Mouse (Mus musculus): ENCODE measurements around the gene Ap3b2. TPM values are rescaled to one million over a fixed set of nuclear protein-coding genes. Genes with fewer than 3 reads are reported as not detected.
"Not testable (repeated sequence)": the region's sequence is repeated elsewhere in the genome, so short reads cannot be mapped to it uniquely, and the experiment has no call there.

Gene Ap3b2
- total and polyA plus RNA-seq, 2 experiments from 2014 or later, result 107 to 180 TPM

- not testable (repeated sequence) for H3K9ac ChIP-seq; H3K4me1 ChIP-seq (ENCODE audit: insufficient read depth); H3K27me3 ChIP-seq (ENCODE audit: insufficient read depth, low read length); DNase-seq; H3K4me2 ChIP-seq (ENCODE audit: low read depth); H3K9me3 ChIP-seq (ENCODE audit: low read length); H3K27ac ChIP-seq (ENCODE audit: low read depth, low read length); H3K4me3 ChIP-seq (ENCODE audit: low read depth, low read length)
- TF ChIP-seq CTCF (IDR thresholded peaks at IDR 0.05; ENCODE audit: low read depth), result peak; percentile 30
- peak; percentile 73; the same call in 1 of the 2 replicates for ATAC-seq
- H3K36me3 ChIP-seq (ENCODE audit: insufficient read depth), result peaks cover 31% of the 10 kb centered on the region
These were observed 15.5 kb downstream of the Ap3b2 start for GRCm38 (mm10) chr7:81478261-81478660.

GRCm38 (mm10) chr7:81476833-81477232 is 16.9 kb downstream of the Ap3b2 start:
- DNase-seq, result no peak
- peak; percentile 44; the same call in 1 of the 2 replicates for ATAC-seq
- peaks cover 38% of the 10 kb centered on the region for H3K36me3 ChIP-seq (ENCODE audit: insufficient read depth)
- H3K9ac ChIP-seq, result no peak overlapping the region
- WGBS, result 8% methylated on average over 24 of the region's 24 CpGs
- no peaks in the 10 kb centered on the region for H3K27me3 ChIP-seq (ENCODE audit: insufficient read depth, low read length)
- no peak overlapping the region for H3K4me3 ChIP-seq (ENCODE audit: low read depth, low read length)
- no peaks in the 10 kb centered on the region for H3K4me1 ChIP-seq (ENCODE audit: insufficient read depth)
- no peaks in the 10 kb centered on the region for H3K9me3 ChIP-seq (ENCODE audit: low read length)
- no peak overlapping the region for H3K4me2 ChIP-seq (ENCODE audit: low read depth)
- H3K27ac ChIP-seq (ENCODE audit: low read depth, low read length), result no peak overlapping the region
- no peak; the same call in 1 of the 2 replicates for TF ChIP-seq CTCF (IDR thresholded peaks at IDR 0.05; ENCODE audit: low read depth)

- Histone ChIP-seq H3K36me3 (ENCODE audit: insufficient read depth) (peaks cover 53% of the 10 kb centered on the region), H3K4me1 (ENCODE audit: insufficient read depth) (no peaks in the 10 kb centered on the region), H3K4me3 (ENCODE audit: low read depth, low read length) (no peak overlapping the region), H3K27ac (ENCODE audit: low read depth, low read length) (no peak overlapping the region), H3K27me3 (ENCODE audit: insufficient read depth, low read length) (no peaks in the 10 kb centered on the region), H3K4me2 (ENCODE audit: low read depth) (no peak overlapping the region), H3K9me3 (ENCODE audit: low read length) (no peaks in the 10 kb centered on the region), H3K9ac (no peak overlapping the region)
- 83% methylated on average over 3 of the region's 3 CpGs for WGBS
- DNase-seq, result no peak
- TF ChIP-seq CTCF (IDR thresholded peaks at IDR 0.05; ENCODE audit: low read depth), result no peak
- ATAC-seq, result peak; percentile 35; the same call in 1 of the 2 replicates
These were observed 18.5 kb downstream of the Ap3b2 start for GRCm38 (mm10) chr7:81475221-81475620.

GRCm38 (mm10) chr7:81464906-81465450 is 28.7 kb downstream of the Ap3b2 start:
- no peaks in the 10 kb centered on the region for H3K4me1 ChIP-seq (ENCODE audit: insufficient read depth)
- ATAC-seq (no peak), DNase-seq (no peak)
- peaks cover 83% of the 10 kb centered on the region for H3K36me3 ChIP-seq (ENCODE audit: insufficient read depth)
- H3K4me2 ChIP-seq (ENCODE audit: low read depth), result no peak overlapping the region
- TF ChIP-seq CTCF (IDR thresholded peaks at IDR 0.05; ENCODE audit: low read depth), result no peak
- H3K27ac ChIP-seq (ENCODE audit: low read depth, low read length), result no peak overlapping the region
- no peak overlapping the region for H3K9ac ChIP-seq
- no peaks in the 10 kb centered on the region for H3K27me3 ChIP-seq (ENCODE audit: insufficient read depth, low read length)
- no peak overlapping the region for H3K4me3 ChIP-seq (ENCODE audit: low read depth, low read length)
- WGBS, result 69% methylated on average over 9 of the region's 9 CpGs
- H3K9me3 ChIP-seq (ENCODE audit: low read length), result no peaks in the 10 kb centered on the region

- peaks cover 77% of the 10 kb centered on the region for H3K36me3 ChIP-seq (ENCODE audit: insufficient read depth)
- WGBS, result 19% methylated on average over 4 of the region's 4 CpGs
These were observed 29.6 kb downstream of the Ap3b2 start for GRCm38 (mm10) chr7:81464116-81464515.

GRCm38 (mm10) chr7:81462815-81463214 is 30.9 kb downstream of the Ap3b2 start:
- no peaks in the 10 kb centered on the region for H3K27me3 ChIP-seq (ENCODE audit: insufficient read depth, low read length)
- no peak overlapping the region for H3K4me2 ChIP-seq (ENCODE audit: low read depth)
- H3K4me3 ChIP-seq (ENCODE audit: low read depth, low read length), result no peak overlapping the region
- DNase-seq (no peak), ATAC-seq (no peak)
- H3K9ac ChIP-seq, result no peak overlapping the region
- peaks cover 70% of the 10 kb centered on the region for H3K36me3 ChIP-seq (ENCODE audit: insufficient read depth)
- WGBS, result 82% methylated on average over 3 of the region's 3 CpGs
- no peaks in the 10 kb centered on the region for H3K9me3 ChIP-seq (ENCODE audit: low read length)
- no peak for TF ChIP-seq CTCF (IDR thresholded peaks at IDR 0.05; ENCODE audit: low read depth)
- H3K4me1 ChIP-seq (ENCODE audit: insufficient read depth), result no peaks in the 10 kb centered on the region
- H3K27ac ChIP-seq (ENCODE audit: low read depth, low read length), result no peak overlapping the region

More at GRCm38 (mm10) chr7:81464116-81464515, 29.6 kb downstream of the Ap3b2 start:
- H3K4me3 ChIP-seq (ENCODE audit: low read depth, low read length), result no peak overlapping the region
- H3K9me3 ChIP-seq (ENCODE audit: low read length), result no peaks in the 10 kb centered on the region
- ATAC-seq (no peak), DNase-seq (no peak)
- H3K4me2 ChIP-seq (ENCODE audit: low read depth), result no peak overlapping the region
- no peak overlapping the region for H3K27ac ChIP-seq (ENCODE audit: low read depth, low read length)
- no peaks in the 10 kb centered on the region for H3K4me1 ChIP-seq (ENCODE audit: insufficient read depth)
- no peak overlapping the region for H3K9ac ChIP-seq
- TF ChIP-seq CTCF (IDR thresholded peaks at IDR 0.05; ENCODE audit: low read depth), result no peak
- no peaks in the 10 kb centered on the region for H3K27me3 ChIP-seq (ENCODE audit: insufficient read depth, low read length)

GRCm38 (mm10) chr7:81455155-81455651 is 38.5 kb downstream of the Ap3b2 start, which contains the start of gene Cpeb1:
Cpeb1 (minus strand) TSS chr7:81455465.
- Histone ChIP-seq H3K4me3 (ENCODE audit: low read depth, low read length) (peak within 1 kb of the TSS; percentile 57), H3K36me3 (ENCODE audit: insufficient read depth) (peaks cover 2% of the 10 kb centered on the region), H3K27me3 (ENCODE audit: insufficient read depth, low read length) (peaks cover 56% of the 10 kb centered on the region), H3K4me2 (ENCODE audit: low read depth) (peak within 1 kb of the TSS; percentile 96), H3K9me3 (ENCODE audit: low read length) (no peaks in the 10 kb centered on the region), H3K4me1 (ENCODE audit: insufficient read depth) (peaks cover 3% of the 10 kb centered on the region; the same call in 1 of the 2 replicates), H3K27ac (ENCODE audit: low read depth, low read length) (no peak within 1 kb of the TSS), H3K9ac (peak within 1 kb of the TSS; percentile 44)
- peak; percentile 79 for DNase-seq
- peak; percentile 81 for ATAC-seq
- peak; percentile 60 for TF ChIP-seq CTCF (IDR thresholded peaks at IDR 0.05; ENCODE audit: low read depth)
- WGBS, result 1% methylated on average over 28 of the region's 28 CpGs

Measured in forebrain, postnatal 0 days (tissue).